Mouse (Mus musculus): ENCODE data around the gene Shh. TPM values are rescaled to one million over a fixed set of nuclear protein-coding genes. Genes with fewer than 3 reads are reported as not detected.

Shh gene
- total RNA-seq (2014; fragmentation: Nextera tagmentation), result not detected in 2 replicates
- total RNA-seq (2017), result not detected in 2 replicates

DNA sequence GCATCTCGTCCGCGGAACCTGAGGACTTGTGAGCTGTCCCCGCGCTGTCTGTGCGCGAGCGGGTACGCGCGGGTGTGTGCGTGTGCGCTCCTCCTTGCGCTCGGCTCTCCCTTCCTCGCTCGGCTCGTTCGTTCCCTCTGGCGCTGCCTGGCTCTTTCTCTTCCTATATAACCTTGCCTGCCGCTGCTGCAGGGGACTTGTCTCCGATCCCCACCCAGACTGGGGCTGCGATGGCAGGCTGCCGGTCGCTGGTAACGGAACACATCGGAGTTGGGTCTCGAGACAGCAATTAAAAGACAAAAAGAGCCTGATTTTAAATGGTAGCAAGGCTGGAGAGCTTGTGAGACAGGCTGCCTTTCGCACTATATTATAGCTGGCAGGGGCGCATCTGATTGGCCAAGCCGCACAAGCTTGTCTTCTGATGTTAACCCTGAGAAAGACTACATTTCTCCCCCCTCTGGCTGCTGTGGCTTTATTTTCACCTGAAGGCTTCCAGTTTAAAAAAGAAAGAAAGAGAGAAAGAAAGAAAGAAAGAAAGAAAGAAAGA is at the start of gene Shh:
Gene Shh, minus strand, starts transcription at position 497 of the 547 bp plus-strand sequence.
- no peak for ATAC-seq (replicated peaks; ENCODE audit: low FRiP score, low TSS enrichment, poor library complexity, severe bottlenecking)

DNA sequence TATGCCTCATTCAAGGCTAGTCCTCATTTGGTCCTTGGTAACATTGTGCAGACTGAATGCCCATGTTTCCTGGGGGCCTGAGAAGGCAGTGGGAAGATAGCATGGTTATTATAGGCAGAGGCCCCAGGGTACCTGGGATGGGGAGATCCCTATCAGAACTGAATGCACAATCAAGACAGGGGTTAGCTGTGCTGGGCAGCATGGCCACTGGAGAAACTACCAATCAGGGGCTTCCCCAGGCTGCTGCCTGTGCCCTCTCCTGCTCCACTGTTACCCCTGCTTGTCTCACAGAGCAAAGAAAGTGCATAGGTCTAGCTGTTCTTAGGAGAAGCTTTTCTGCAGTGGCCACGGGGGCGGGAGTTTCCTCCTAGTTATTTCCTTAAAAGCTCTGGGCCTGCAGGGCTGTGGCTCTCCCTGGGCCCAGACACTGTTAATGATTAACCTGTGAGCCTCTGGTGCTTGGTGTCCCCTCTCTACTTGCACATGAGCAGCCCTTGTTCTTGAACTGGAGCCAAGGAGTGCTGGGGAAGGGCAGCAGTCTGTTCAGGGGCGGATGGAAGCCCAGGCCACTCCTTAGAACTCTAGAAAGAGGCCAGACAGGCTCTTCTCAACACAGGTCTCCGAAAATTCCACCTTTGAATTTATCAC is 33.9 kb upstream of the Shh start:
- ATAC-seq (replicated peaks; ENCODE audit: low FRiP score, low TSS enrichment, poor library complexity, severe bottlenecking), result no peak

DNA sequence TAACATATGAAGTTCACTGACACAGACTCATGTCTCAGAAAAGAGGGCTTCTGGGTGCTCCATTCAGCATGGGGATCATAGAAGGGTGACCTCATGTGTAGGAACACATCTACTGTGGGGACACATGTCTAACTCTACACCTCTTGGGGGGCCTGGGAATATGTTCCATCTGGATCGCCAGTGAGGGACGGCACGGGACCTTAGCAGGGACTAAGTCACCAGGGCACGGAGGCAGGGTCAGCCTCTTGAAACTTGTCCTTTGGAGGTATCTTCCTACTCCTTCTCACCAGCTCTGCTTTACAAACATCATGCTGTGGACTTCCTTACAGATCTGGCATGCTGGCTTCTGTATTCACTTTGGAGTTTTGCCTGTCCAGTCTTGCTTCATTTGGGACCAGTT is 31.8 kb upstream of the Shh start:
- ATAC-seq (replicated peaks; ENCODE audit: low FRiP score, low TSS enrichment, poor library complexity, severe bottlenecking), result no peak

DNA sequence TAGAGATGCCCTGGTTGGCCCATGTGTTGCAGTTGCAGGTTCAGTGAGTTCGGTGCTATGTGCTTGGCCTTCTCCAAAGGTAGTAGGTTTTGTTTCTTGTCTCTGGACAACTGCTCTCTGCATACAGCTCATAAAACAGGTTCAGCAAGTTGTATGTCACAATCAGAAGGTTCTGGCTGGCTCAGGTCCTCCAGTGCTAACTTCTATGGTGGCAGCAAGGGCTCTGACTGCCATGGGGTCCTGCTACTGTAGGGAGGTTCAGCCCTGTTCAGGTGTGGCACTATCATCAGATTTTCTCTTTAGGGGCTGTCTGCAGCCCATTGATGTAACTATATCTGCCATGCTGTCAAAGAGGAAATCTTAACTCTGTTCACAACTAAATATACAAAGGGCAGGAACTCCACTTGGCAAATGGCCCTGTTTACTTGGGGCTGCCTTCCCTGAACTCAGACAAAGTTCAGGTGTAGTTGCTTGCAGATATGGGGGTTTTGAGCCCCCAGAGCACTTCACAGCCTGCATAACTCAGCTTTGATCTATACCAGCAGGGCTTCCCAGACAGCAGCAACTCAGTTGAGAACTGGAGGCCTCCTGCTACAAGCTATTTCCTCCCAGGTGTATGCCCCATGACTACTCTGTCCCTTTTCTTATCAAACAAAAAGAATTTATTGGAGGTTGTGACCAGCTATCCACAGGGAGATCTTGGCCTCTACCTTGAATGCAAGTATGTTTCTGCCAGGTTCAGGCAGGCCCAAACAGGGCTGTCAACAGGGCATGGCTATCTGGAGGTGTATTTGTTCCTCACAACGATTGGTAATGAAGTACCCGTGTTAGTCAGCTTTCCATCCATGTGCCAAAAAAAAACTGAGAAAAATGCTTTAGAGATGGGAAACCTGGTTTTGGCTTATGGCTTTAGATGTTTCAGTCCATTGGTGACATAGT is 28.9 kb upstream of the Shh start:
- ATAC-seq (replicated peaks; ENCODE audit: low FRiP score, low TSS enrichment, poor library complexity, severe bottlenecking), result no peak

DNA sequence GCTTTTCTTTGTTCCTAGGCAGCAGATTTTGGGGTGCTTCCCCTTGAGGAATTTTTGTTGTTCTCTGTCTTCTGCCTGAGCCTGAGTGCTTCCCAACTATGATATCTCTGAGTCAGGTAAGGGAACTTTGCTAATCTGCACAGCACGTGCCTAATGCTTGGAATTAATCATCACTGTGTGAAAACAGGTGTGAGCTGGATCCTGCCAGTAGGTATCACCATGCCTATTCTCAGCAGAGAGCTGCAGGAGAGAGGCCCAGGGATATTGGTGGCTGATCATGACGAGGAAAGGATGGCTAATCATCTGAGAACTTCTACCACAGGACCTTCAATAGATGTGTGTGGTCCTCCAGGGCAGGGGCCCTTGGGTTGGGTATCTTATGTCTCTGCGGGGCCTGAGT is 26.5 kb upstream of the Shh start:
- no peak for ATAC-seq (replicated peaks; ENCODE audit: low FRiP score, low TSS enrichment, poor library complexity, severe bottlenecking)

DNA sequence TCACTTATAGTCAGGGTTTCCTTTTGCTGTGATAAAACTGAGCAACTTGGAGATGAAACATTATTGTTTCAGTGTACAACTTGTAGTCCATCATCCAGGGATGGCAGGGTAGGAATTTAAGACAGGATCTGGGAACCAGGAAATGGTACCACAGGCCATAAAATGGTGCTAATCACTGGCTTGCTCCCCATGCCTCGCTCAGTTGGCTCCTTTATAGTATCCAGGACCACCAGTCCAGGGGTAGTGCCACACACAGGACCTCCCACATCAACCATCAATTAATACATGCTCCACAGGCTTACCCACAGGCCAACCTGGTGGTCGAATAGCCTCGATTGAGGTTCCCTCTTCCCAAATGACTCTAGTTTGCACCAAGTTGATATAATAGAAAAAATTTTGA is 15.9 kb upstream of the Shh start:
- no peak for ATAC-seq (replicated peaks; ENCODE audit: low FRiP score, low TSS enrichment, poor library complexity, severe bottlenecking)

DNA sequence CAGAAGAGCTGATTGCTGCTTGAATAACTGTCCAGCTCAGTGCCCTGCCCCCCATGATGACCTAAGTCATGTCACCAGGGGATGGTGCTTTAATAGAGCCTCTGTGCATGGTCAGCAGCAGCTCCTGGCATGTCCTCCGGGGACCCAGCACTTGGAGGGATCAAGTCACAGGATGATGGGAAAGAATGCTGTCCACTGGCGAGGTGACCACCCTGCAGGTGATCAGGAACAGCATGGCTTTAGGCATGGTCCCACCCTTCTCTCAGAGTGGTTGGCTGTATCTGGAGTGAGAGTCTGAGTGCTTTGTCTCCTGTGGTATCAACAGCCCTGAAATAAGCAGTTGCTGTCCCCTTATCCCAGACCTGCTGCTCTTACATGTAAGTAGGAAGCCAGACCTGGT is 14.7 kb upstream of the Shh start:
- ATAC-seq (replicated peaks; ENCODE audit: low FRiP score, low TSS enrichment, poor library complexity, severe bottlenecking), result no peak

DNA sequence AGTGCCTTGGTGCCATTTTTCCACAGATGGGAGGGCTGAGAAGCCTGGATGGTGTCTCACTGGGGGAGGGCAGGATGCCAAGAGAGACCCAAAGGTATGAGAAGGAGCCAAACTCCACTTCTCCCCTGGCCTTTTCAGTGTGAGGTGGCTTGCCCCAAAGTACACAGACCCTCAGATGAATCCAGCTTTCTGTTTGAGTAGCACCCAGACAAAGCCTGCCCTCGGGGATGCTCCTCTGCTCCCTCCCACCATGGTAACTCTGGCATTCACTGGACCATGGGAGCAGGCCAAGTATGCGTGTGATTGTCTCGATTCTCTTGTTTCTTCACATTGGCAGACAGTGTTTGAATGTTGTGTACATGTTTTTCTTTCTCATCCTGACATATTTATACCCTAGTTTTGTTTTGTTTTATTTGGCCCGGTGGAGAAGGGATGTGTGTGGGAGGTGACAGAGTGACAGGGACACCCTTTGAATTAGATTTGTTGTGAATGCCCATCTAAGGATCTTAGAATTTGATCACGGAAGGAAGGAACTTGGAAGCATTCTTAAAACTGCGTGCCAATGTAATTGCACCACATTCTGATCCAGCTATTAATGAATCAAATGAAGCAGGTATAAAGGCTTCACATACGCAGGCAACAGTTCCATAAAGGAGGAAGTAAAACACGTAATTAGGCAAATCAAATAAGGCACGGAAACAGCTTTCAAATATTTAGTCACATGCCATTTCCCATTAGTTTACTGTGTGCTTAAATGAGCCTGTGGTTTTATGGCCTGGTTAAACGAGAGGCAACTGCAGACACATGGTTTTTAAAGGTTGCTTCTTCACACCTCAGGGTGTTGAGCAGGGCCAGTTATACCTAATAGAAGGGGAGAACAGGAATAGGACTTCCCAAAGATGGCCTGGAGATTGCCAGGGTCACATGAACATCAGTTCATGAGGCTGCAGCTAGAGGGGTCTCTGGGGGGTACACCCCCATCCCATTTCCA is 9.6 kb upstream of the Shh start:
- ATAC-seq (replicated peaks; ENCODE audit: low FRiP score, low TSS enrichment, poor library complexity, severe bottlenecking), result no peak

DNA sequence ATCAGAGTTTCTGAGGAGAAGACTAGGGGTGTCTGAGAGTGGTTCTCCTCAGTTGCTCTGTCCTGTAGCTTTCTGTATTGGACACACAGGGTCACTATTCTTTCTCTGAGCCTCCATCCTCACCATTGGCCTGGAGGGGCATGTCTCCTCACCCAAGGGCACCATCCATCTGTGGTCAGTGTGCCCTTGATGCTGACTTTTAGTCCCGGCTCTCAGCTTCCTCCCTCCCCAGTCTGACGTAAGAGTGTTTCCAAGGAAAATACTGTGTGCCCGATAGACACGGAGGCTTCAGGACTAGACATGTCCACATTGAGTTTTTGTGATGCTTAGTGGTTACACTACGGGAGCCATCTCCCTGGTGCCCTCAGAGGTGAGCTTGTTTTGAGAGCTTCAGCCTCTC is 6.5 kb upstream of the Shh start:
- ATAC-seq (replicated peaks; ENCODE audit: low FRiP score, low TSS enrichment, poor library complexity, severe bottlenecking), result no peak

DNA sequence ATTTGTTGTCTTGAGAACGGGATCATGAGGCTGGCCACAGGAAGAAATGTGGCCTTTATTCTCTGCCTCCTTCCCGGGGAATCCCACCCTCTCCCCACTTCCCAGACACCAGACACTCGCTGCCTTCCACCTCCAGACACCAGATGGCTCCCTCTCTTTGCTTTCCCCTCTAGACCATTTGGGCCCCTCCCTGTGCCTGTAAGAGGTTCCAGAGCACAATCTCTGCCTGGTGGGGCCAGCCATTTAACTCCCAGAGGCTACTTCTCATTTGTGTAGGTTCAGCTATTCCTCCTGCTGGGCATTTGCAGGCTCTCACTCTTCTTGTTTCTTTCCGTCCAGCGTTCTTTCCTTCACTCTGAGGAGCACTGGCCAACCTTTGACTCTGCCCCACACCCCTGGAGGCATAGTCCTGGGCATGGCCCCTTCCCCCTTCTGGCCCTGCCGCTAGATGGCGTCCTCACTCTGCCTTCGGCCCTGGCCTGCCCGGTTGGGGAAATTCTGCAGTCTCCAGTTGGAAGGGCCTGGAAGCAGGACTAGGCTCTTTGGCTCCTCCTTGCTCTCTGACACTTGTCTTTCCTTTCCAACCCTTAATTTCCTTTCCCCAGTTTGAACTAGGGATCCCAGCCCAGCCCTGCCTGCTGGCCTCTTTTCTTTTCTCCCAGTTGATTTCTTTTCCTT is 2.6 kb upstream of the Shh start:
- no peak for ATAC-seq (replicated peaks; ENCODE audit: low FRiP score, low TSS enrichment, poor library complexity, severe bottlenecking)

DNA sequence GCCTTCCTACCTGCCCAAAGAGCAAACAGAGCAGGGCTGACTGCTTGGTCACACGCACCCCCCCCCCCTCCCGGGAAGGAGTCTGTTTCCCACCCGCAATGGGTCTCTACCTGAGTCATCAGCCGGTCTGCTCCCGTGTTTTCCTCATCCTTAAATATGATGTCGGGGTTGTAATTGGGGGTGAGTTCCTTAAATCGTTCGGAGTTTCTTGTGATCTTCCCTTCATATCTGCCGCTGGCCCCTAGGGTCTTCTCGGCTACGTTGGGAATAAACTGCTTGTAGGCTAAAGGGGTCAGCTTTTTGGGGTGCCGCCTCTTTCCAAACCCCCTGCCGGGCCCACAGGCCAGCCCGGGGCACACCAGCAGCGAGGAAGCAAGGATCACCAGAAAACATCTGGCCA is 705 bp downstream of the Shh start:
- no peak for ATAC-seq (replicated peaks; ENCODE audit: low FRiP score, low TSS enrichment, poor library complexity, severe bottlenecking)

DNA sequence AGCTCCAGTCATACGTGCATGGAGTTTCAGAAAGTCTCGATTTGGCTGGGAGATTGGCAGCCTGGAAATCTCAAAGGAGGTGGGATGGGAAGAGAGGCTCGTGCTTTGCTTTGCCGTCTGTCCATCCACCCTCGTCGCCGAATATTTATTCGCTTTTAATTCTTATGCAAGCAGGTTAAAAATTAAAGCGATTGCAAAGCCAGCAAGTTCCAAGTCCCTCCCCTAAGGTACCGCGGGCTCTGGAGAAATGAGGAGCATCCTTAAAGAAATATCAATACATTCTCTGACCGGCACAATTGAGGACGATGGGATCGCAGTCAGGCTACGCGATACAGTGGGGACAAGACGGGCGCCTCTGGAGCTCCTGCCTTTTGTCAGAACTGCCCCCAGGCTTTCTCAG is 1.5 kb downstream of the Shh start:
- no peak for ATAC-seq (replicated peaks; ENCODE audit: low FRiP score, low TSS enrichment, poor library complexity, severe bottlenecking)

DNA sequence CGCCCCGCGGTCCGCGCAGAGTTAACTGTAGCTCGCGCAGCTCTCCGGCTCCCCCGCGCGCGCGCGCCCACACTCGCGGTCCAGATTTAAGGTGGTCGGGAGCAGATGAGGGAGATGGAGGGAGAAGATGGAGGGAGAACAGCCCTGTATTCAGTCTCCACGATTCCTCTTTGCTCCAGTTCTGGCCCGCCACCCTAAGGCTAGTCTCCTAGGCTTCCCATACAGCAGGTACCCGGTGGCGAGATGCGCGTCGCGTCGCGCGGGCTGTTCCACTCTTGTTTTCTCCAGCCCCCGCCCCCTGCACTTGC is 2.0 kb downstream of the Shh start:
- no peak for ATAC-seq (replicated peaks; ENCODE audit: low FRiP score, low TSS enrichment, poor library complexity, severe bottlenecking)

DNA sequence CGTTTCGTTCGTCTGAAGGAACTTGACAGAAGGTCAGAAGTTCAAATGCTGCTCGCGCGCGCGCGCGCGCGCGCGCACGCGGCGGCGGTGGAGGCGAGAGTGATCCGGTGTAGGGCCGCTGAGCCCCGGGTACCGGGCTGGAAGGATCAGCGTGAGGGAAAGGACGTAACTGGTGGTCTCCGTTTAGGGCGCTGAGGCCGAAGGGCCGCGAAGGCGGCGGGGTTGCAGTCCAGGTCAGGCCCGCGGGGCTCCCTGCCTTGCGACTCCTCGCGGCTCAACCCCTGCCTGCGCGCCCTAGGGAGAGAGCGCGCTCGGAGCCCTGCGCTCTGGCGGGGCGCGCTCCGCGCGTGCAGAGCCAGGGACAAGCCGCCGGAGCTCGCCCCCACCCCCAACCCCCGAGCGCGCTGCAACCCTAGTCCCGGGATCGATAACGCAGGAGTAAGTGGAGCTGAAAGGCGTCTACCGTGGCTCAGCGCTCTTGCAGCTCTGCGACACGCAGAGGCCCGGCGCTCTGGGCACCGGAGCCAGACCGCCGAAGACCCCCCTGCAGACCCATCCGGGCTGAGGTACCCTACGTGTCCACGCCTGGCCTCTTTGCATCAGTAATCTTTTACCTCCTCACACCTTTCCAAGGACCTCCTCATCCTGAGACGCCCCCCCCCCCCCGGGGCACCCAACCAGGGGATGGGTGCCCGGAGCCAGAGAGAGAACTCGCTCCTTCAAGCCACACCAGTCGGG is 2.5 kb downstream of the Shh start:
- ATAC-seq (replicated peaks; ENCODE audit: low FRiP score, low TSS enrichment, poor library complexity, severe bottlenecking), result no peak

DNA sequence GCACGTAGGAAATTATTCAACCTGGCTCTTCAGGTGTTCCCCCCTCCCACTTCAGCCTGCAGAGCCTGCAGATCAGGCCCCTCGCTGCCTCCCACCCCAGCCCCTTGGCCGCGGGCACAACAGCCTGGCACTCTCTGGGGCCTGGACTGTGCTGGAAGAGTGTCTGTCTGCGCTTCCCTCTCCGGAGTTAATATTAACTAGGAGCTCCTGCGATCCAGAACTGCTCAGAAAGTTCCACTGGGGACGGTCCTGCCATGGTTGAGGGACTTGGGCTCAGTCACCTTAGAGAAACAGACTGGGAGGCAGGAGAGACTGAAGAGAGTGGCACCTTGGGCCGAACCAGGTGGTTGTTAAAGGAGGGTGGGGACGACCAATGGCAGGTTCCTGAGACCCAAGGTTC is 3.4 kb downstream of the Shh start:
- no peak for ATAC-seq (replicated peaks; ENCODE audit: low FRiP score, low TSS enrichment, poor library complexity, severe bottlenecking)

DNA sequence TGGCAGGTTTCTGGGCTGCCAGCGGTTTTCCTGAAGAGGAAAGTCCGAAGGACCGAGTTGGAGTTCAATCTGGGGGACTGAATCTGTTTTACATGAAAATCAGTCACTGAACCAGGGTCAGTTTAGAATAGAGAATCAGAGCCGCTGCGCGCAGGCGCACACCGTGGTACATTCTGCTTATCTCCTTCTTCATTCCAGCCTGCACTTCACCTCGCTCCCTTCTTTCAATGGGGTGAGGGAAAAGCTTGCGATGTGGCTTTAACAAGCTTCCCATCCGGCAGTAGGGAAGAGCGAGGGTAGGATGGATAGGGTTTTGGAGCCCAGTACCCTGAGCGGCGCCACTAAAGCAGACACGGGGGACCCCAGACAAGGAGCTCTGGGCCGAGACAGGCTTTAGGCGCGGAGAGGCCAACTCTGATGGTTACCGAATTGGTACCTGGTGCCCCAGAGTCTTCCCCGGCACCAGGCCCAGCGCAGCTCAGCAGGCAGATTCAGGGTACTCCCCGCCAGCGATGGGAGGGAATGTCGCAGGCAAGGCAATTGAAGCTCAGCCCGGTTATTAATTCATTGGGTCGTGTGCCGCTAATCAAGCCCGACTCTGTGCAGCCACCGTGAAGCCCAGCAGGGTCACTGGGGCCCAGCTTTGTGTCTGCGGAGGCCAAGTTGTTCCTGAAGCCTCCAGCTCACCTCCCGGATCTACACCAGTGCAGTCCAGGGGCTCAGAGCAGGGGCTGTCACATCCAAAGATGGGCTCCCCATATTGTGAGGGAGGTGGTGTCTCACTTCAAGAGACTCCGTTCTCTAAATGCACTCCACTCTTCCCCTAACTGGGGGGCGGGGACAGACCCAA is 4.1 kb downstream of the Shh start:
- no peak for ATAC-seq (replicated peaks; ENCODE audit: low FRiP score, low TSS enrichment, poor library complexity, severe bottlenecking)

DNA sequence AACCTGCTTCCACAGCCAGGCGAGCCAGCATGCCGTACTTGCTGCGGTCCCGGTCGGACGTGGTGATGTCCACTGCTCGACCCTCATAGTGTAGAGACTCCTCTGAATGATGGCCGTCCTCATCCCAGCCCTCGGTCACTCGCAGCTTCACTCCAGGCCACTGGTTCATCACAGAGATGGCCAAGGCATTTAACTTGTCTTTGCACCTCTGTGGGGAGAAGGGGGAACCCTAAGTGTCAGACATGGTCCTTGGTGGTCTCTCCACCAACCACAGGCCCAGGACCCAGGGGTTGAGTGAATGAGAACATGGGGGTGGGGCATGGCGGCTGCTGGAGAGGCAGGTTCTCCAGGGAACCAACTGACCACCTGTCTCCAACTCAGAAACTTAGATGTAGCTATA is 5.7 kb downstream of the Shh start:
- ATAC-seq (replicated peaks; ENCODE audit: low FRiP score, low TSS enrichment, poor library complexity, severe bottlenecking), result no peak

Data from megakaryocyte-erythroid progenitor cell, adult 5-6 weeks (primary cell).